Mouse (Mus musculus) kidney, adult 18-20 months (tissue): ENCODE results near the gene Ajuba.
A peak's percentile ranks its signal among the peaks of the same experiment; 100 is the strongest.
"Not testable (repeated sequence)": the region's sequence is repeated elsewhere in the genome, so short reads cannot be mapped to it uniquely, and the experiment has no call there.

ENCODE experiments used
- DNase-seq: peaks from one replicate; pipeline ENCODE4 v3.0.0; 2021

Ajuba gene

GRCm38 (mm10) chr14:54577089-54577982, at the start of gene Ajuba:
TSS of gene Ajuba (minus strand) at chr14:54577558.
- peak; percentile 94 for DNase-seq

- DNase-seq, result no peak
These were observed 47.6 kb upstream of the Ajuba start for GRCm38 (mm10) chr14:54624976-54625375.

DNA sequence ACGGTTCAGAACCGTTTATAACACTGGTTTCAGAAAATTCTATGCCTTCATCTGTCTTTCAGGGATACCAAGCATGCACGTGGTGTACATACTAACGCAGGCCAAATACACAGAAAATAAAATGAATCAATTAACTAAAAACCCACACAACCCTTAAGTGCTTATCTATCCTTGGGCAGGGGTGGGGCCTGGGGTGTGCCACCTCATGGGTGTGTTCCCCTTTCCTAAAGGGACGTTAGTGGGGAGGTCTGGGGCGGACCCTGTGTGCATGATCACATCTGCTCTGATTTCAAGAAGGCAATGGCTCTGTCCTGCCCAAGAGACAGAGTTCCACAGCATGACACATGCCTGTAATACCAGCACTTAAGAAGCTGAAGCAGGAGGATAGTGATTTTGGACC, 46.0 kb upstream of the Ajuba start:
- no peak for DNase-seq

GRCm38 (mm10) chr14:54621133-54621532, 43.8 kb upstream of the Ajuba start, which contains the start of gene Psmb11:
TSS of gene Psmb11 (plus strand) at chr14:54621433.
- DNase-seq, result no peak

DNA sequence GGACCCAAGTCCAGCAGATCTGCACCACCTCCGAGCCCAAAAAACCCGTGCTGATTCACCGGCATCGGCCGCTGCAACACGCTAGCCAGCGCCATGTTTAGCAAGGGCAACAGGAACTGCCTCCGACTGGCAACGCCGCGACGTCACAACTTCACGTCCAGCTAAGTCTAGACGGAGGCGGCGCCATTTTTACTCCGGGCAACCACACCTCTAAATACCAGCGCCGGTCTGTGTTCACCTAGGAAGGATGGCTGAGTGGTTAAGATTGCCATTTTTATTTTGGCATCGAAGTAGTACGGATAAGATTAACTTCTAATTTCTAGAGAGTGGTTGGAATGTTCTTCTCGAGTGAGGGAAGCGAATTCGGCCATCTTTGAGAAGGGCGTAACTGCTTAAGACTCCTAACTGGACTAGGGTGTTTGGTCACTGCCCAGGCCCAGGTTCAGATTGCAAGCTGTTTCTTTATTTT, 40.6 kb upstream of the Ajuba start, which contains the start of gene Psmb5:
TSS of gene Psmb5 (minus strand) at position 126 of the 469 bp plus-strand sequence.
- peak; percentile 96 for DNase-seq

DNA sequence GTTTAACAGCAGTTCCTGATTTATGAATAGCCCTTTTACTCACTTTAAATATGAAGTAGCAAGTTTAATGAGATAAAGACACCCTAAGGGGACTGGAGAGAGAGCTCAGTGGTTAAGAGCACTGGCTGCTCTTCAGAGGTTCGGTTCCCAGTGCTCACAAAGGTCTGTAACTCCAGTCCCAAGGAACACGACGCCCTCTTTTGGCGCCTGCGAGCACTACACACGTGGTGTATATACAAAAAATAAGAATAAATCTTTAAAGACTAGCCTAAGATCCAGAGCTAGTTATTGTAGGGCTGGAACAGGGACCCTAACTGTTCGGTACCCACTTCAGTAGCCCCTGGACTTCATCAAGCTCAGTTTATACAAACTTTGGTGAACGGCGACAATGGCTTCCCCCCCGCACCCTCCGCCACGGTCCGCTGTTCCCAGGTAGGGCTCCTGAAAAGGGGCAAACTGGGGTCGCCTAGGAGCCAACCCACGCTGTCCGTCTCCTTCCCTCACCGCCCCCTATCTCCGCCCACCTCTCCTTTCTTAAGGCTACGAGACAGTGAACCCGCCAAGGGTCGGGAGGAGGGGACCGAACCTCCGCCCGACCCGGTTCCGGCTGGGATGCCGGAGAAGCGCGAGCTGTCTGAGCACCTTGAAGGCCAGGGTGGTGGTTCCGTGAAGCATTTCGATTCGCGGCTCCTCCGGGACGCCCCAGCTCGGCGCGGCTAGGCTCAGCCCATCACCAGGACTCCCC, 40.0 kb upstream of the Ajuba start:
- DNase-seq, result no peak

GRCm38 (mm10) chr14:54616226-54616825, 39.0 kb upstream of the Ajuba start:
- no peak for DNase-seq

DNA sequence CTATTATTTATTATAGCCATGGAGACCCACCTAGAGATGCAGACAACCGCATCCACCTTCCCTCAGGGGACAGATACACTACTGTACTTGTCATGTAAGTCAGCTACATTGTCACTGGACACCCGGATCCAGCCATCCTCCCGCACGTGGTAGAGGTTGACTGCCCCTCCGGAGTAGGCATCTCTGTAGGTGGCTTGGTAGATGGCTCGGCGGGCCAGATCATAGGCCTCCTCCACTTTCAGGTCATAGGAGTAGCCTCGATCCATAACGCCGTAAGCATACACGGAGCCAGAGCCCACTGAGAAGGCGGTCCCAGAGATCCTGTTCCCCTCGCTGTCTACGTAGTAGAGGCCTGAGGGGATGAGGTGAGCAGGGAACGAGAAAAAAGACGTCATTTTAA, 36.8 kb upstream of the Ajuba start:
- DNase-seq, result not testable (repeated sequence)

DNA sequence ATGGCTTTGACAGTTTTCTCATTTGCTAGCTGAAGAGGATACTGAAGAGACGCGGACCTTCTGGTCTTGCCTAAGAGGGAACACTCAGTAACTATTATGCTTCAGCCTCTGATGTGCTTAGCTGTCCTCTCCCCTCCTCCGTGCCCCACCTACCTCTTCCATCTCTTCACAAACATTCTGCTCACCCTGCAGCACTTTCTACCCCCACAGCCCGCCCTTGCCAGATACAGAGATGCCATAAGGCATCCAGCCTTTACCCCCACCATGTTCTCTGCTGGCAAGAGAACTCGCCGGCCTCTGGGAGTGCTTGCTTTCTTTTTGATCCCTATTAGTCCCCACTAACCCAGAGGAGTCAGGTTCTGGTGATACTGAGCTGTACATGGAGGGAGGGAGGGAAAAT, 33.3 kb upstream of the Ajuba start:
- no peak for DNase-seq

GRCm38 (mm10) chr14:54609962-54610361, 32.6 kb upstream of the Ajuba start:
- no peak for DNase-seq

GRCm38 (mm10) chr14:54609245-54609644, 31.9 kb upstream of the Ajuba start:
- no peak for DNase-seq

- DNase-seq, result no peak
These were observed 29.9 kb upstream of the Ajuba start for GRCm38 (mm10) chr14:54607226-54607625.

- peak; percentile 83 for DNase-seq
These were observed 28.5 kb upstream of the Ajuba start, which contains the start of gene 4931414P19Rik for GRCm38 (mm10) chr14:54605752-54606321. TSS of gene 4931414P19Rik (minus strand) at chr14:54605993.

DNA sequence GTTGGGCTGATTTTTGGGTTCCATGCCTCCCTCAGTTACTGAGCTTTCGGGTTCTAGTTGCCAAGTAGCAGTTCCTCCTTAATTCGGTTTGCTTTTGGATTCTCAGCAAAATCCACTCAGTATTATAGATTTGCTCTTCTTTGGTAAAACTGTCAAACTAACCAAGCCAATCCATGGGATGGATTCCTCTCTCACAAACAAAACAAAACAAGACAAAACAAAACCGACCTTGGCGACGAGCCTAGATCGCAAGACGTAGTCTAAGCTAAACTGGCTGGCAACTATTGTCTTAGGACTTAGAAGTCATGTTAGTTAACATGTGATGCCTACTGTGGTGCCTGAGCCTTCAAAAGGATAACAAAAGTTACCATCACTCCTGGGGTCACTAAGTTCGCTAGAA, 26.3 kb upstream of the Ajuba start:
- DNase-seq, result no peak

DNA sequence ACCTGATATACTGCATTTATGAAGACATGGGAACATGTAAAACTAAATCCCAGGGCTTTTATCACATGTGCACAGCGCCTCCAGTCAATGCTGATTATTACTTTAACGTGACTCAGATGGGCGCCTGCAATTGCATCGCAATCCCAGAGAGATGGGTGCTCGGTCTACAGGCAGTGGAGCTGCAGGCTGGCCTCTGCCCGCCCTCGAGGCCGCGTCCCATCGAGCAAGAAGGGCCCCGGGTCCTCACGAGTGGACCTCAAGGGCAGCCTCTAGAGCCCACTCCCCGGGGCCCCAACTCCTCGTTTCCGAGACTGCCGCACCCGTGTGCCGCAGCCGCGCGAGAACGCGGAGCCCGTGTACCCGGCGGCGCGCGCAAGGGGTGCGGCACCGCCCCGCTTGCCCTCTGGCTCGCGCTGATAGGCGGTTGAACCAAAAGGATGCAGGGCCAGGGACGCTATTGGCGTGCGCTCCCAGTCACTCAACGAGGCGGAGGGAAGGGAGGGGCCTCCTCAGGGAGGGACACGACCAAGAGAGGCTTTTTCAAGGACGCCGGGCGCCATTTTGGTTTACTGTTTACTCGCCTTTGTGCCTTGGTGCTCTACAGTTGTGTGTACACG, 25.8 kb upstream of the Ajuba start:
- DNase-seq, result peak; percentile 94

GRCm38 (mm10) chr14:54602613-54603012, 25.3 kb upstream of the Ajuba start:
- no peak for DNase-seq

GRCm38 (mm10) chr14:54601601-54602000, 24.2 kb upstream of the Ajuba start:
- no peak for DNase-seq

- no peak for DNase-seq
These were observed 19.7 kb upstream of the Ajuba start for GRCm38 (mm10) chr14:54597084-54597483.

DNA sequence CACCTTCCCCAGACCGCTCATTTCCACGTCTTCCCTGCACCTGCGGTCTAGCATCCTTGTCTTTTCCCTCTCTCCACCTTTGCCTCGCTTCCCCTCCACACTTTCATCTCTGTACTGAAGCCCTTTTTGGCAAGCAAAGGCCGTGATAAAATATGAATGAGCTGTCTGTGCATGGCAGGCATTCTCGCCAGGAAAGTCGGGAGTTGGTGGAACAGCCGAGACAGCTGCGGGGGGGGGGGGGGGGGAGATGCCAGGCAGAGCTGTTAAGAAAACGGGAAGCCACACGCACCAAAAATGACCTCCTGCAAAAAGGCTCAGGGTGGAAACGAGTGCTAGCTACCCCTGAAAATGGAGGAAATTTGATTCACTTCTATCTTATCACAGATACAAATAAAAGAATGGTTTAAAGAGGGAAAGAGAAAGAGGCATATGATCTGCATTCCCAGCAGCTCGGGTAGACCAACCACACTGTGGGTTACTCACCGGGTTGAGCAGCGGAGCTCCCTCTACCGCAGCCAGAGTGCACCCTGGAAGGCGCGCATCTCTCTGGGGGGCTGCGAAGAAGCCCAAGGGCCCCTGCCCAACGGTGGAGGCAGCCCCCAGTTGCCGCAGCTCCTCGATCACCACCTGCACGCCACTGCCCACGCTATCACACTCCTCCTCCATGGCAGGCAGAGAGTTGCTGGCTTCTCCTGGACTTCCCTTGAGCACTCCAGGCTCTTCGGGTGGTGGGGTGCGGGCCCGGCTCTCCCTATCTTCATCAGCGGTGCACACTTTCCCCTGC, 17.5 kb upstream of the Ajuba start:
- no peak for DNase-seq

DNA sequence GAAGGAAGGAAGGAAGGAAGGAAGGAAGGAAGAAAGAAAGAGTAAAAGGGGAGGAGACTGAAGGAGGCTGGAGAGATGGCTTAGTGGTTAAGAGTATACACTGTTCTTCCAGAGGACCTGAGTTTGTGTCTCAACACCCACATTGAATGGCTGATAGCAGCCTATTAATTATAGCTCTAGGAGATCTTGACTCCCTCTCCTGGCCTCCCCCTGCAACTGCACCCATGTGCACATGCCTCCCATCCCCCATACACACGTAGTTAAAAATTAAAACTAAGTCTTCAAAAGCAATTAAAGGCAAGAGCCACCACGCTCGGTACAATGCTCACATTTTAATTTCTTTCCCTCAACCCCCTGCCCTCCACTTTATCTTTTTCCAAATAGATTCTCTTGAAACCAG, 16.7 kb upstream of the Ajuba start:
- DNase-seq, result no peak

- DNase-seq, result no peak
These were observed 15.1 kb upstream of the Ajuba start for GRCm38 (mm10) chr14:54592319-54592934.
